Mouse (Mus musculus): Measurements from ENCODE around the gene Arsb.

DNA sequence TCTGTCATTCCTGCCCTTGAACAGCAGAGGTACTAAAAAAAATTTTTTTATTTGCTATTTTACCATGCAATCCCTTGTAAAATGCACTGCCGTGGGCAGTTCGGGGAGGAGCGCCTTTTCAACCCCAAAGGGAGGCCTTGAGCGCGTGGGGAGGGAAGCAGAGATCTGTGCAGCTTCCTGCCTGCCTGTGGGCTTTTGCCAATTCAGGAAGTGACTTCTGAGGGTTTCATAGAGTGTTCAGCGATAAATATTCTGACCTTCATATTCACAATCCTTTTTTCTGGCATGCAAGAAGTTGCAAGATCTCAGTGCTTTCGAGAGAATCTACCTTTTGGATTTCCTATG, 151.1 kb downstream of the Arsb start:
- TF ChIP-seq MYOG (IDR thresholded peaks at IDR 0.05; ENCODE audit: control insufficient read depth, extremely low read depth, insufficient read length): no peak
- TF ChIP-seq CTCF (IDR thresholded peaks at IDR 0.05; ENCODE audit: control insufficient read depth, insufficient read depth, insufficient read length): no peak
